Mouse (Mus musculus): ENCODE results near the gene Sec14l3. TPM values are rescaled to one million over a fixed set of nuclear protein-coding genes. Genes with fewer than 3 reads are reported as not detected.

Gene Sec14l3
- total RNA-seq, 2 experiments from 2014 or later: 3.7 to 4.5 TPM

DNA sequence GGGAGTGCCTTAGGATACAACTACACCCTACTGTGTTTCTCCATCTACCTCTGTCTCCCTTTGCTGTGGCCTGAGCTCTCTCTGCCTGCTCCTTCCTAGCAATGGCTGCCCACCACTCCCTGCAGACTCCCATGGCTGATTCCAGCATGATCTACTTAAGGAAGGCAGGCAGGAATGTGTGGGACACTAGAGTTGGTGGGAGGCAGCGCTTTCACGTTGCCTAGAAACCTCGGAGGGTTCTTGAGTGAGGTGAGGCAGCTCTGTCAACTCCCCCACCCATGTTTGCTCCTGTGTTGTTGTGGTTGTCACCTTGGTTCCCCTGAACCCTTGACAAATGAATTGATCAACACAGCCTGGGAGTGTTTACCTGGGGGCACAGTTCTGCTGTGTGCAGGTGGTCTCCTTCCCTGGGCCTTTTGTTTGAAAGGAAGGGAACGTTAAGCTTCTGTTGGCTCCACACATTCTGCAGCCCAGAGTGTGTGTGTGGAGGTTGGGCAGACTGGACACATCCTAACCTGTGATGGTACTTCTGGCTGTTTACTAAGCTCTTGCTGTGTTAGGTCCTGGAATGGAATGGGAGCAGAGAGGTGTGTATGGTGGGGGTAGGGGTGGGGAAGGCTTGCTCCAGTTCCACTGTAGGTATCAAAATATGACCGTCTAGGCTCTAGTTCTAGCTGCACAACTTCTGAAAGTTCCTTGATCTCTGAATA, 3.6 kb upstream of the Sec14l3 start:
- DNase-seq (ENCODE audit: low spot score in 2 of 2): no peak

DNA sequence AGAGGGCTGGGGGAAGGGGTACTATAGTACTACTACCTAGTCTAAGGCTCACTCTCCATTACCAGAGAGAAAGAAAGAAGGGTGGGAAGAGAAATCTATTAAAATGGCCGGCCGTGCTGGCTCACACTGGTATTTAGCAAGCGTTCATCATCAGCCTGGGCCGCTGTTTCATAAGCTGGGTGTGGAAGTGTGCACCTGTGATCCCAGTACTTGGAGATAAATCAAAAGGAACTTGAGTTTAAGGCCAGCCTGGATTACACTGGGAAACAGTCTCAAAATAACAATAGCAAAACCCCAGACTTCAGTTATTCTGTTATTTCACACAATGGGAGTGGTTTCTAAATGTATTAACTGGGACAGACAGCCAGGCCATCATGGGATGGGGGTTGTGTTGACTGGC, 2.1 kb upstream of the Sec14l3 start:
- no peak for DNase-seq (ENCODE audit: low spot score in 2 of 2)

DNA sequence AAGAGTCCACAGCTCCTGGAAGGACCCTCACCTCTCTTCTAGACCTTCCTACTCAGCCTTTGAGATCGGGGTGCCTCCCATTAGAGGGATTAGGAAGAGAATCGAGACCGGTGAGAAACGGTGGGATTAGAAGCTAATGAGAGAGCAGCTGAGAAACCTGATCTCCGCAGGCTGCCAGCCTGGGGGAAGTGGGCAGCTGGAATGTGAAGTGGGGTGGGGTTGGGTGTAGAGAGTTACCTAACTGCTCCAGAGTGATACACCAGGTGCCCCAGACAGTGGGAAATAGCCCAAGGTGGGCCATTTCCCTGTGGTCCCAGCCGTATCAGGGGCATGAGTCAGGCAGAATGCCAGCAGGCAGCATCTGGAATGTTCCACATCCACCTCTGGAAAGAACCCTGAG, 1.7 kb upstream of the Sec14l3 start:
- no peak for DNase-seq (ENCODE audit: low spot score in 2 of 2)

DNA sequence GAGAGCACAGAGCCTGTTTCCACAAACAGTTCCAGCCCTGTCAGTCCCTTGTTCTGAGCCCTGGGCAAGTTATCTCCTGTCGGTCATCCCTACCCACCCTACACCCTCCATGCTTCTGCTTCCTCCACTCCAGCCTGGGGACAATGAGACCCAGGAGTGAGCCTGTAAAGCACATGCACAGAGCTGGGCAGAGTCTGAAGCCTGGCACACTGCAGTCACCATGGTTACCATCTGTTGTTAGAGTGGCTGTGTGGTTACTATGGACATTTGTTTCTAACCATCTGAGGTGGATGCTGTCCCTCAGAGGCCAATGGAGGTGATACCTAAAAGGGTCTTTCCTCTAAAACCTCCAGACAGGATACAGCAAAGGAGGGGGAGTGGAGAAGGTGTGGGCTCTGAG, 5.0 kb downstream of the Sec14l3 start:
- DNase-seq (ENCODE audit: low spot score in 2 of 2): peak in 1 of 2 experiments; percentile 39

DNA sequence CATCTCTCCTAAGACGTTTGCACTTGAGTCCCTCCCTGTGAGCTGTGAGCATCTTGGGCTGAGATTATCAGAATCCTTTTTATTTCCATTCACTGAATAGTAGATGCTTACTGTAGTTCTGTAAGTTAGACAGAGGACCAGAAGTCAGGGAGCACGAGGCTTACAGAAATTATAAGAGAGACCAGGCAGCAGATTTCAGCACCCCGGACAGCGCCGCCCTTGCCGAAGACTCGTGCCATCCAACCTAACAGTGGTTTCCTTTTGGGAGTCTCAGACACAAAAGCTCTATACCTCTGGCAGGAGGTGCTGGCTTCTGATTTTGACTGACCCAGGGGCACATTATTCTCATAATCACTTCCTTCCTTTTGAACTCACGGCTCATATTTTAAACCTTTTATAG, 12.0 kb downstream of the Sec14l3 start:
- DNase-seq (ENCODE audit: low spot score in 2 of 2): no peak

DNA sequence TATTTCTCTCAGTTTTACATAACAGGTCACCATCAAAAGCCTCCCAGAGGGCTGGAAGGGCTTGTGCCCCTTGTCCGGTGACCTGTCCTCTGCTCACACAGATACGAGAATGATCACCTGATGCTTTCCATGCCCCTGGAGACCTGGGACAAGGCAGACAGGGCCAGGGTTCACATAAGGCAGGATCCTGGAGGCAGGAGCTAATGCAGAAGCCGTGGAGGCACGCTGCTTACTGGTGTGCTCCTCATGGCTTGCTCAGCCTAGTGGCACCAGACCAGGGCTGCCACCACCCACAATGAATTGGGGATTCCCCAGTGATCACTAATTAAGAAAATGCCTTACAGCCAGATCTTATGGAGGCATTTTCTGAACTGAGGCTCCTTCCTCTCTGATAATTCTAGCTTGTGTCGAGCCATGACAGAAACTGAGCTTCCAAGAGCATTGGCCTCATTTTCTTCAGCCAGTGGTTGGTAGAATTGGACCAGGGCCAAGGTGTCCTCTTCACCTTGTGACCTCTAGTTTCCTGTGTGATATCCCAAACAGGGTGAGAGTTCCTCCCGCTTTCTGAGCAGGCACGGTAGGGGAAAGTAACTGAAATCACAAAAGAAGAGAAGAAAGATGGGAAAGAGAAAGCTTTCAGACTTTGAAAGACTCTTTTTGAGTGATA, 13.8 kb downstream of the Sec14l3 start:
- DNase-seq (ENCODE audit: low spot score in 2 of 2): no peak

DNA sequence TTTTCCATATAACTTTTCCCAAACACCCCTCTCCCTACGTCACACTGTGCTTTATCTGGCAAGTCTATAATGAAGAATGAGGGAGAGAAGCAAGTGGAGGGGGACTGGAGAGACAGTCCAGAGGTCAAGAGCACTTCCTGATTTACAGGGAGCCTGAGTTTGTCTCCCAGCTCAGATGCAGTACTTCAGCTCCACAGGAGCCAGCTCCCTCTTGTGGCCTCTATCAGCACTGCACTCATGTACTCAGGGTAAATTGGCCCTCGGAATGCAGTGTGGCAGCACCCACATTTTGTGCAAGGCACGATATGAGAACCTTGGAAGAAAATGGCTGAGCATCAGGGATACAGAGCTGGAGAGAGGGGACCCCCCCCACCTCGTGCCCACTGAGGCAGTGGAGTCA, 15.6 kb downstream of the Sec14l3 start:
- peak; percentile 79 to 80 for DNase-seq (ENCODE audit: low spot score in 2 of 2)

DNA sequence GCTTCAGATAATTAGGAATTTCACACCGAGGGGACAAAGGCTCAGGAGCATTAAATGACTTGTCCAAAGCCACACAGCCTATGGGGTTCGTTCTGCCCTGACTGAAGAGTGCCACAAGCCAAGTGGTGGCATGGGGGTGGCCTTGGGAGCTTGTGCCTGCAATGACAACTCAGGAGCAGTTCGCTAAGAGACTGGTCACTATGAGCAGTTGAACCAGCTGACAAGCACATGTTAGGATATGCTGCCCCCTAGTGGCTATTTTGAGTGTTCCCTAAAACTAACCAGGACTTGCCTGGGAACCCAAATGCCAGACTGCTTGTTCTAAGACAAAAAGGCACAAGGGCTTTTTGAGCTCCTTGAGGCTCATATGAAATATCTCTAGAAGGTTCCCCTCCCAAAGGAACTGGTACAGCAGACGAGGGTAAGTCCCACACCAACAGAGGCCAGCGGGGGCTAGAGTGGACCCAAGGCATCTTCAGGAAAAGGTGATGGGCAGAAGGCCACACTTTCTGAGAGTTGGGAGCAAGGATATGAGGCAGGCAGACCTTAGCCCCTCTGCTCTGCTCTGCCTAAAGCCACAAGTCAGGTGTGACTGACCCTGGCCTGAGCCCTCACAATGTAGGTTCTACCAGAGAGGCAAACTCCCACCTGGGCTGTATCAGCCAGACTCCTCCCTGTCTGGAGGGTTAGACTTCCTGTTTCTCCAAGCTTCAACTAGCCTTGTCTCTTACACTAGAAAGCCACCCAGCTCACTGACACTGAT, 18.9 kb downstream of the Sec14l3 start:
- peak; percentile 70 to 79 for DNase-seq (ENCODE audit: low spot score in 2 of 2)

DNA sequence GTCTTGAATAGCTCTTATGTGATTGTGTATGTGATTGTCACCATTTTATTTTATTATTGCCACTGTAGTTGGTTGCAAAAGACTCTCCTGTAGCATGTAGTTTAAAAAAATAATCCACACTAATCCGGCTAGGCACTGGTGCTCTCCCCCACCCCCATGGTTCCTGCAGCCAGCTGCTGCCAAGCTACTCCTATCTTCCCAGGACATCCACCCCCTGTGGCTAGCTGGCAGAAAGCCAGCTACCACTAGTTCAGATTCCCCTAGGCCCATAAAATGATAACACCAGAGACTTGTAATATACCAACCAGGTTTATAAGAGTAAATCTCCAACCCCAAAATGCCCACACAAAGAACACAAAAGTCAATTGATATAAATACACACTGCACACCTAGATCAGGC, 21.6 kb downstream of the Sec14l3 start:
- no peak for DNase-seq (ENCODE audit: low spot score in 2 of 2)

DNA sequence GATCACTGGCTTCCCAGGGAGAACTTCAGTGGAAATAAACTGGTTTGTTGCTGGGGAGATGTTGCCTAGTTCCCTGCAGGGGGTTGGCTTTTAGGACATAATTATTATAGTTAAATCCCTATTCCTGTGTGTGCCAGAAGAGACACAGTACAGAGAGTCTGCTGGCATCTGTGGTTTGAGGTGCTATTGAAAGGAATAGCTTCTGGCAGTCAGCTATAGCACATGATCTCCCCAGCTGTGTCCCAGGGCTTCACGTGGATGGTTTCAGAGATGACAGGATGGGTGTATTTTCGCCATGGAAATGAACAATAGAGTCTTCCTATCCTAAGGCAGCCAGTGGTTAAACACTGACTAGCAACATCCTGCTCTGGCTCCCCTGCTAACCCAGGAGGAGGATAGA, 22.6 kb downstream of the Sec14l3 start:
- DNase-seq (ENCODE audit: low spot score in 2 of 2): peak; percentile 26

DNA sequence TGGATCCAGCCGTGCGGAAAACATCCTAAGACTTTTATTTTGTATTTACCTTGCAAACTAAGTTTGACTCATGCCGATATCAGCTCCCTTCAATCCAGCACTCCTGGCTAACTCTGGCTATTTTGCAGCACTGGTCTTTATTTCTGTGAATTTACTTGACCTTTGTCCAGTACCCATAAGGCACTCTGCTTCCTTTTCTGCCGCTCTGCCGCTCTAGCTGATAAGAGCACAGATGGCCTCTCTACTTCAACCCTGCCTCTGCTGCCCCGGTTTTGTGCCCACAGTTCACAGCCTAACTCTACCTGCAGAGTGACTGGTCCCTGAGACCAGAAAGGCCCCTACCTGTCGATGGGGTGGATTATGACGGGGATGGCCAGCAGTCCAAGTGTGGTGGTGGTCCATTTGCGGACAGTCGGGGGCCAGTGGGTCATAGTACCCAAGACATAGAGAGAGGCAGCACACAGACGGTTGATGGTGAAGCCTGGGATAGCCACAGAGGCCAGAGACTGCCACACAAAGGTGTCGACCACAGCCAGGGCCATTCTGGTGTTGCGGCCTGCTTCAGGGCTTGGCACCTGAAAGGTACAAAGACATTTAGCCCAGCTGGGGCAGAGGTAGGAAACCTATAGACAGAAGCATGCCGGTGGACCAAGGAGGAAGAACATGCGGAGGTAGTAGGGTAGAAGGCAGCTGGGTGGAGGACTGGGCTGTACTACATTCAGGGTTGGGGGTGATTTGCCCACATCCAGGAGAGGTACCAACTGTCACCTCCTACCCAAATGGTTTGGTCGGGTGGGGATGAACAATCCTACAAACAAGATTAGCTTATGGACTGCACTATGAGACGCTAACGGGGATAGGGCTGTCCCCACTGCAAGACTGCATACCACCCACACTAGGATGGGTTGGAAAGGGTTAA, 29.1 kb downstream of the Sec14l3 start:
- DNase-seq (ENCODE audit: low spot score in 2 of 2): no peak

DNA sequence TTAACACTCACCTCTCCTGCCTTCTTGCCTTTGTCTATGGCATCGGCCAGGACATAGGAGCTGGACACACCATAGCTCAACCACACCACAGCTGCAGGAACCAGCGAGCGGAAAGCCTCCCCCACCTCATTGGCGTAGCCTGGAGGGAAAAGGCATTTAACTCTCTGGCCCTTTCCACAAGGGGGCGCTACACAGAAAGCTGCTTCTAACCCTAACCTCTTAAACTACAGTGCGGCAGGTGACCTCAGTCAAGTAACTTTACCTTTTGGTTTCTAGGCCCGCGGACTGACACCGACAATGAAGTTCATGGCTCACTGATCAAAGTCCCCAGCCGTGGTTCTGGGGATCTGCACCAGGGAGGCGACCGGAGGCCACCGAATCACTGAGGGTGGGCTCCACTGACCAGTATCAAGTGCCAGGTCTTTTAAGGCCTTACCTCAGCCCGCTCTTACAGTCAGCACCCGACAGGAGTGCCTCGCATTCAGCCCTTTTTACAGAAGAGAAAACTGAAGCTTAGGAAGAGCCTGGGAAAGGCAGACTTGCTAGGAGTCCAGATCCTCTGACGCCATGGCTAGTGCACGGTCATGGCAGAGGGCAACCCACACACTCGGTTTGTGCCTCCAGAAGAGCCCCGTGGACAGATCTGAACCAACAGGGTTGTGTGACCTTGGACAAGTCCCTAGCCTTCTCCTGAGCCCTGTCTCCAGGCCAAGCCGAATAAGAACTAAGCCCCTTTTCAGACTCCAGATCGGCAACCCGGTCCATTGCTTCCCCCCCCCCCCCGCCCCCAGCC, 29.9 kb downstream of the Sec14l3 start:
- DNase-seq (ENCODE audit: low spot score in 2 of 2): peak; percentile 77 to 84

DNA sequence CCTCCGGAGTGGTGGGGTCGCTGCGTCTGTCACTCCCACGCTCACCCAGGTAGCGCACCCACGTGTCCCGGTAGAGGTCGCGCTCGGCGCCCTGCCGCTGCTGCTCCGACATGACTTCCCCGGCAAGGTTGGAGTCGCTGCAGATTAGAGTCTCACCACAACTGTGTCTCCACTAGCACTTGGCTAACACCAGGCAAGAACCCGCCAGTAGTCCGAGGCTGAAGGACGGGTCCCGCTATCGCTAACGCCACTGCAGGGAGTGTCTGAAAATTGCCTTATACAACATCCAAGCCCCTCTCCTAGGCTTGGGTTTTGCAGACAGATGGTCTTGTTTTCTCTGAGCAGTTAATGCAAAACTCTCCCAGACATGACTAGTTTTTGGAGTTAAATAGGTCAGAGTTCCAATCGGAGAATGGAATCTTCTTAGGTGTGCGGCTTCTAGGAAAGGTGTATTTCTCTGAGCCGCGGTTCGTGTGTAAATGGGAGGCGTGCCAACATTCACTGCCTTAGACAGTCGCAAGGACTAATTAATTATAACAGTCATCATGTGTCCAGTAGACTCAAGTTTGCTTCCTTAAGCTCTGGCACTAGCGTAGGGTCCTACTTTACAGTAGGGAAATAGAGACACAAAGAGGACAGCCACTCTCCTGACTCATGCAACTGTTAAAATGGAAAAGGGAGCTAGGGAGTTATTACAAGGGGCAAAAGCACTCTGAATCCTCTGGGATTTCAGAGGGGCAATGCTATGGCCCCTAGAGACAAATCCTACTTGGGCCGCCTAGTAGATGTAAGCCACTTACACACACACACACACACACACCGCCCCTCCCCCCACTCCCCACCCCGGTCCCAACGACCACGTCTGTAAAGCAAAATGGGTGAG, 30.8 kb downstream of the Sec14l3 start, which contains the start of gene Mtfp1:
Gene Mtfp1 (minus strand): TSS at position 275 of the 883 bp plus-strand sequence.
- peak; percentile 54 to 66 for DNase-seq (ENCODE audit: low spot score in 2 of 2)

DNA sequence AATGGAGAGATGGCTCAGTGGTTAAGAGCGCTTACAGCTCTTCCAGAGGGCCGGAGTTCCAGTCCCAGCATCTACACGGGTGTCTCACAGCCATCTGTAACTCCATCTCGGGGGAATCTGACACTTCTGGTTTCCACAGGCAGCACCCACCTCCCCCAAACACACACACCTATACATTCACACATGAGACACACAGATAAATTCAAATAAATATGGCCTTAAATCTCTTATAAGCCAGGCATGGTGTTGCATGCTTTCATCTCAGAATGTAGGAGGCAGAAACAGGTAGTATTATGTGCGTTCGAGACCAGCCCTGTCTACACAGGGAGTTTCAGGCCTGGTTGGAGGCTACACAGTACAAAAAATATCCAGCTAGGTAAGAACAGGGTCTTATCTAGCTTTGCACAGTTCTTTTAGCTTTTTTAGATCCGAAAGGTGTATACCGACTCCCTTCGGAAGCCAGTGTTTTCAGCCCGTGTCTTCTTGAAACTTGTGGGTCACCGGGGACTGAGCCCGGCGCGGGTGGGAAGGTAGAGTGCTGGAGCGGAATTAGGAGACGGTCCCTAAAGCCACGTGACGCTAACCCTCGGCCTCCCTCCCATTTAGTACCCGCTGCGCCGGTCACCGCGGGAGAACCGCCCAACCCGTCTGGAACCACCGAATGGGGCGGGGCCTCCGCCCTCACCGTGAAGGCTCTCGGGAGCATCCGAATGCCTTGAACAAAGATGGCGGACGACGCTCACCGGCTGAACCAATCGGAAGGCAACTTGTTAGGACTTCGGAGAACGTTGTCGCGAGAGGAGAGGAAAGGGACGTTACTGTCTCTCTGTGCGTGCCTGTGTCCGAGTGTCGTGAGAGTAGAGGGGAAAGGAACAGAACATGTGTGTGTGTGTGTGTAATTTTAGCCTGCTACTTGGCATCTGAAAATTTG, 31.7 kb downstream of the Sec14l3 start:
- DNase-seq (ENCODE audit: low spot score in 2 of 2): peak; percentile 96 to 98

DNA sequence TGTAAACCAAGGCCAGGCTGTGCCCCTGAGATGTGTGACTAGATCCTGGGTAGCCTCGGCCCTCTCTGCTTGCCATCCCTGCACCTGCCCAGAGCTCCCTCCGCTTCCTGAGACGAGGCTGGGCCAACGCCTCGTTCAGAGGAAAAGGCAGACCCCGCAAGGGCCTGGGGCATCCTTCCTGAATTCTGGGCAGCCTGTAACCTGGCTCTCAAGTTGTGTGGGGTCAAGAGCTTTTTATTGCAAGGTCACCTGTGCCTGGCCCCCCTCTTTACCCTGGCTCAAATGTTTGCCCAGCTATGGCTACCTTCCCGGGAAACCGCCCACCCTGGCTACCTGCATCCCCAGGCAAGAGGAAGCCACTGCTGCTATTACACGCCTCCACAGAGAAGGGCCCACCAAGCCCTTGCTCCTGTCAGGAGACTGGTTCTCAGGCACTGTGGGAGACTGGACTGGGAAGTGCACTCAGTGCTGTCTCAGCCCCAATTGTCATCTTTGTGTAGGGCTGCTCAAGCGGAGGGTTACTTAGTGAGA, 32.5 kb downstream of the Sec14l3 start:
- DNase-seq (ENCODE audit: low spot score in 2 of 2): peak; percentile 36 to 38

DNA sequence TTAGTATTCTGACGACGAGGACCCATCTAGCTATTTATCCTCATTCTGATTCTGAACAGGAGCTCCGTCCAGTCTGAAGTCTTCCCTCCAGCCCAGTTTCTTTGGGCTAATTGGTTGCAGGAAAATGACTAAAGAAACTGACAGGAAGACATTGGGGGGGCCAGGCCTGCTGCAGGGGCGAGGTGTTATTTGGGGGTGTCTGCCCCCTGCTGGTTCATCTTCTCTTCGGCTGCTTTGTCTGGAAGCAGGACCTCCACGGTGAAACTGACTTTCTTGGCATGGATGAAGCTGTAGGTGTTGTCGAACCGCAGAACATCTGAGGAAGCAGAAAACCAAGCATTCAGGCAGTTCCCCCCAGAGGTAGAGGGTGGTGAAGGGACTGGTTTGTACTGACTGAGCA, 33.5 kb downstream of the Sec14l3 start:
- DNase-seq (ENCODE audit: low spot score in 2 of 2): no peak

DNA sequence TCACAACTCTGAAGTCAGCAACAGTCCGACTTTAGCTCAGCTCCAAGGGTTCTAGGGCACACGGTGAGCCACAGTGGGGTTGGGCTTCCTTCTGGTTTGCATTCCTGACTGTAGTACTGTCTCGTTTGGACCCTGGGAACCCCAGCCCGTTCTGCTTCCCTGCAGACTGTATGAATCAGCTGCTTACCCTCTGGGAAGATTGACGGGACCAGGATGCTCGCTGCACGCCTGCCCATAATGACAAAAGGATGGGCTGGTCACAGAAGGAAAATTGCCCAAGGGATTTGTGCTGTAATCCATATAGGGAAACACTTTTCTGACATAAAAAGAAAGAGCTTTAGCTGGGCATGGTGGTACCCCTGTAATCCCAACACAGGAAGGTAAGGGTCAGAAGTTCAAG, 34.2 kb downstream of the Sec14l3 start:
- no peak for DNase-seq (ENCODE audit: low spot score in 2 of 2)

DNA sequence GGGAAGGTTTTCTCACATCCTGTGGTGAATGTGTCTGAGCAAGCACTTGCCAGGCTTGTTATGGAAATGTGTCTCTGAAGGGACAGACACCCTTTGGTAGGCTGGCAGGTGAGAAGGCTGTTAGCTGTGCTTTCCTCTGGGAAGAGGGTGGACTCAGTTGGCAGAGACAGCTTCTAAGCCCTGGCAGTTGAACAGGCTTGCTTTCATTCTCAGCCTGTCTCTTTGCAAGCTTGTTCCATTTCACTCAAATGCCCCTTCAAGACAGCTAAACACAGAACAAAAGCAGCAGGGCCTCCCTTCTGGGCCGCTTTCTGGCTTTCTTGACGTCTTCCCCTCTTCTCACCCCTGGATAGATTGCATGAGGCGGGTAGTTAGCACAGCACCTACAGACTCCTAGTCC, 34.8 kb downstream of the Sec14l3 start:
- DNase-seq (ENCODE audit: low spot score in 2 of 2): peak in 1 of 2 experiments; percentile 42

Data from layer of hippocampus, postnatal 10 days (tissue).